Mouse (Mus musculus) stomach, postnatal 0 days (tissue): ENCODE measurements around the gene Hk2.

ENCODE experiments used
- CTCF ChIP-seq: IDR thresholded peaks from 2 replicates; pipeline ENCODE4 v1.5.1; 2016; ENCODE audit warnings: antibody characterized with exemption, low read depth, mild to moderate bottlenecking, moderate library complexity
- EP300 ChIP-seq: optimal IDR thresholded peaks from 2 replicates; pipeline ENCODE3; 2016; ENCODE audit warnings: antibody characterized with exemption

DNA sequence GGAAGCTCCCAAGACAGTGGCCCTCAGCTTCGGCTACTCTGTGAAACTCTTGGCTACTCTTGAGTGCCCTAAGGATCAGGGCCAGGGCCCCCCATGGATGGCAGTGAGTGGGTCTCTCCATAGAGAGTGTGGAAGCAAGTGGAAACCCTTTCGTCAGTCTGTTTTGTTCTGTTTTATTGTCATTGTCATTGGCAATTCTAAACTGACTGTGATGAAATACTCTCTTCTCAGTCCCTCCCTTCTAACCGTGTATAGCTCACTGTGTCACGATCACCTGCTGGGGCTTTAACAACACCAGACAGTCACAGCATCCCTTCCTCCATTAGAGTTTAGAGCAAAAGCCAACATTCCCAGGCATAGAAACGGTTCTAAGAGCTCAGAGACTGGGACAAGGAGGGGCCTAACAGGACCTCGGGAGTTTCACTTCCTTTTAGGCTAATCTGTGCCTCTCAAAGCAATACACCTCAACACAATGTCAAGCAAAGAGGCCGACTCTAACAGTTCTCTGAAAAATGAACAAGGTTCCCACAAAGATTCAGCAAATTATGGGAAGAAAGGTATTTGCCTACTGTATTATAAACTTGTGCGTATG, 6.6 kb upstream of the Hk2 start:
- TF ChIP-seq CTCF (no peak), EP300 (no peak)
